Mouse (Mus musculus): Measurements from ENCODE around the gene Vmn2r31. TPM values are rescaled to one million over a fixed set of nuclear protein-coding genes. Genes with fewer than 3 reads are reported as not detected.
"Not testable (repeated sequence)": the region's sequence is repeated elsewhere in the genome, so short reads cannot be mapped to it uniquely, and the experiment has no call there.

Gene Vmn2r31
- polyA plus RNA-seq (2012; rRNA removed), result not detected in 2 replicates

GRCm38 (mm10) chr7:7399603-7400002 is at the start of gene Vmn2r31:
Gene Vmn2r31 (minus strand): TSS chr7:7399703.
- DNase-seq (ENCODE audit: low read depth), result not testable (repeated sequence)

GRCm38 (mm10) chr7:7374431-7374830 is 25.1 kb downstream of the Vmn2r31 start, which contains the start of gene Gm45783:
Gene Gm45783 (minus strand): TSS chr7:7374573.
- not testable (repeated sequence) for DNase-seq (ENCODE audit: low read depth)

- not testable (repeated sequence) for DNase-seq (ENCODE audit: low read depth)
Observed at GRCm38 (mm10) chr7:7337509-7337908, 62.0 kb downstream of the Vmn2r31 start, which contains the start of gene Vmn2r30. Gene Vmn2r30 (minus strand): TSS chr7:7337609.

Other genes starting within 250 kb of the Vmn2r31 start
- gene Zfp418, start 228.4 kb downstream of the Vmn2r31 start, polyA plus RNA-seq (2012; rRNA removed), result 0.70 and 1.1 TPM in 2 replicates
- gene Zfp772, start 189.7 kb downstream of the Vmn2r31 start, polyA plus RNA-seq (2012; rRNA removed), result 2.2 TPM in 2 replicates
- 0.26 and 0.89 TPM in 2 replicates for gene Vmn2r29, start 152.4 kb downstream of the Vmn2r31 start, polyA plus RNA-seq (2012; rRNA removed)
- 1.4 TPM in 2 replicates for gene Gm45844, start 121.4 kb downstream of the Vmn2r31 start, polyA plus RNA-seq (2012; rRNA removed)
- gene Clcn4, start 98.9 kb downstream of the Vmn2r31 start, polyA plus RNA-seq (2012; rRNA removed), result 30.9 and 34.8 TPM in 2 replicates
- not detected in 2 replicates for gene Vmn2r30, start 62.1 kb downstream of the Vmn2r31 start, polyA plus RNA-seq (2012; rRNA removed)
- gene Gm45783, start 25.1 kb downstream of the Vmn2r31 start, polyA plus RNA-seq (2012; rRNA removed), result 0.37 TPM in 1 of 2 replicates, not detected in the other
- gene Vmn2r32, start 80.3 kb upstream of the Vmn2r31 start, polyA plus RNA-seq (2012; rRNA removed), result not detected in 2 replicates
- not detected in 2 replicates for gene Vmn2r33, start 167.1 kb upstream of the Vmn2r31 start, polyA plus RNA-seq (2012; rRNA removed)